Mouse (Mus musculus) hindbrain, embryonic 15.5 days (tissue): ENCODE measurements at regions not wholly inside any gene's neighbourhood (a gene's known extent, or its start where the extent isn't known, plus 50 kb on each side); places are given as distances from the start of the nearest gene placed in this dataset.

Experiments used
- ATAC-seq: fragments of 200-750 bp; cut with Nextera tagmentation; 2 replicates; pipeline ENCODE4 v1.8.0; 2017; ENCODE audit warnings: low read depth, moderate number of reproducible peaks, moderate TSS enrichment; ENCODE audit not compliant: low FRiP score
- H3K27ac ChIP-seq: fragments of 300-500 bp; sonication (generic); replicated peaks from 2 replicates; pipeline ENCODE4 v1.5.1; 2015; ENCODE audit warnings: mild to moderate bottlenecking, inconsistent platforms
- H3K27me3 ChIP-seq: fragments of 300-500 bp; sonication (generic); 2 replicates; pipeline ENCODE4 v1.6.1; 2015; ENCODE audit warnings: control low read depth, inconsistent platforms
- H3K36me3 ChIP-seq: fragments of 300-500 bp; sonication (generic); 2 replicates; pipeline ENCODE4 v1.6.1; 2015; ENCODE audit warnings: control low read depth, inconsistent platforms
- H3K4me1 ChIP-seq: fragments of 300-500 bp; sonication (generic); replicated peaks from 2 replicates; pipeline ENCODE4 v1.6.1; 2015; ENCODE audit warnings: control low read depth, inconsistent platforms
- H3K4me2 ChIP-seq: fragments of 300-500 bp; sonication (generic); 2 replicates; pipeline ENCODE4 v1.6.1; 2015; ENCODE audit warnings: moderate library complexity, mild to moderate bottlenecking, inconsistent platforms
- H3K4me3 ChIP-seq: fragments of 300-500 bp; sonication (generic); 2 replicates; pipeline ENCODE4 v1.5.1; 2015; ENCODE audit warnings: mild to moderate bottlenecking, inconsistent platforms
- H3K9ac ChIP-seq: fragments of 300-500 bp; sonication (generic); 2 replicates; pipeline ENCODE4 v1.6.1; 2015; ENCODE audit warnings: inconsistent platforms
- H3K9me3 ChIP-seq: fragments of 300-500 bp; sonication (generic); 2 replicates; pipeline ENCODE4 v1.6.1; 2016; ENCODE audit warnings: control low read depth, inconsistent platforms
- WGBS: fragments of 180-500 bp; shearing (Covaris S2); methylation state at CpG from one replicate; pipeline ENCODE4 v1.1.7; 2015; 5-methylcytosine and 5-hydroxymethylcytosine counted together

DNA sequence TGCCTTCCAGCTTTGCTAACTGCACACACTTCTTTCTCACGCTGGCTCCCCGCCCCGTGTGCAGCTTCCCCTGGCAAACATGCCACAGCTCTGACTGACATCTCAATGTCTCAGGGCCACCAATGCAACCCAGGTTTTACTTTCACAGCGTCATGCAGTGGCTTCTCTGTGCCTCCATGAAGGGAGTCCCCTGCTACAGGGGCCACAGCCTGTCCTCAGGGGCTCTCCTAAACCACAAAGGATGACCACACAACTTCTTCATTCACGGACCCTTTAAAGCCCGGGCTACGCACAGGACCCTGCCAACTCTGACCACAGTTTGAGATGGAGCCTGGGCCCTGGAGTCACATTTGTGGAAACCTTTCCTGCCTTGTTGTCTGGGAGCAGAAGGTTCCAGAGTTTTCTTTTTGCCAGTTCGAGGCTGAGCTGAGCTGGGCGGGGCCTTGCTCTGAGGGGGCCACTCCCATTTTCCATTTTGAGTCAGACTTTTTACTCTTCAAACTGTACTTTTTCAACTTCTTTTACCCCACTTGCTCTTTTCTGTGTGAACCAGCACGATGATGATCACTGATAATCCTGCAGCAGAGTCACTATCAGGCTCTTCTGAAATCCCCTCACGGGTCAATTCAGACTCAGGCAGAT lies 73.7 kb upstream of the 1700021F07Rik start:
- Histone ChIP-seq H3K4me2 (no peak overlapping the region), H3K4me3 (no peak overlapping the region), H3K4me1 (peaks cover 3% of the 10 kb centered on the region; the same call in 1 of the 2 replicates), H3K27ac (no peak overlapping the region), H3K9ac (no peak overlapping the region), H3K27me3 (no peaks in the 10 kb centered on the region), H3K36me3 (no peaks in the 10 kb centered on the region), H3K9me3 (no peaks in the 10 kb centered on the region)
- 91% methylated on average over 11 of the region's 11 CpGs for WGBS
- no peak for ATAC-seq

DNA sequence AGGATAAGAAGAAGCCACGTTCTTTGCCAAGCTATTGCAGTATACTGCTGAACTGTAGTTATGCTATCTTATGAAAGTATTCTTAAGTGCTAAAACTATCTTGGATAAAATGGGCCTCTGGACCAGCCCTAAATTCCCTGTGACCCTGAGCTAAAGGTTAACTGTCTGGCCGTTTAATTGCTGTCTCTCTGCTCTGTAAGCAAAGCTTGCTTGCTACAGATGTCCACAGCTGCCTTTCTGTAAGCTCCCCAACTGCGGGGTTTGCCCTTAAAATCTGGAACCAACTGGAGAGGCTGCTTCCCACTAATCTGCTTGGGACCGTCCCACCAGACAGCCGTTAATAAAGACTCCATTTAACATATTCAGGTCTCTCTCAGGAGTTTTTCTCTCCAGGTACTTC lies 73.2 kb upstream of the 1700021F07Rik start:
- H3K27me3 ChIP-seq: no peaks in the 10 kb centered on the region
- H3K4me3 ChIP-seq: no peak overlapping the region
- H3K9me3 ChIP-seq: no peaks in the 10 kb centered on the region
- no peak for ATAC-seq
- H3K4me1 ChIP-seq: no peaks in the 10 kb centered on the region
- no peak overlapping the region for H3K27ac ChIP-seq
- H3K4me2 ChIP-seq: no peak overlapping the region
- 90% methylated on average over 5 of the region's 5 CpGs for WGBS
- H3K36me3 ChIP-seq: no peaks in the 10 kb centered on the region
- H3K9ac ChIP-seq: no peak overlapping the region

DNA sequence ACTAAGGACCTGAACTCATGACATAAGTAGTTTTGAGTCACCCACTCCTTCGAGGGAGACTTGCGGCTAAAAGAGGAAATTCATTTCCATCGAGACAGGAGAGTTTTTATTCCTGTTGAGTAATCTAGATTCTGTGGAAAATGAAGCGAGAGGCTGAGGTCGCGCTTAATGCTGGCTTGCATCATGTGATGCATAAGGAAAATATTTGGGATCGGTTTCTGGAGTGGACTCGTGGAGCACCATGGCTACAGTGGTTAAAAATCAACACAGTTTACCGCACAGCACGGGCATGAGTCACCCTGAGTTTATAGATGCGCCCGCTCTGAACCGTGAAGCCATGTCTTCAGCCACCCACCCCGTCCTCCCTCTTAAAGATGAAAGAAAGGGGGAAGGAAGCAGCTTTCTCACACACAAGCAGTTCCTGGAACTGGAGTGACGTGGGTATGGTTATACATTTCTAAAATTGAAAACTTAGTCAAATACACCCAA lies 70.3 kb upstream of the 1700021F07Rik start:
- WGBS: 85% methylated on average over 15 of the region's 15 CpGs
- no peak for ATAC-seq
- Histone ChIP-seq H3K4me3 (no peak overlapping the region), H3K4me1 (no peaks in the 10 kb centered on the region), H3K4me2 (no peak overlapping the region), H3K9ac (no peak overlapping the region), H3K9me3 (no peaks in the 10 kb centered on the region), H3K36me3 (no peaks in the 10 kb centered on the region), H3K27ac (no peak overlapping the region), H3K27me3 (no peaks in the 10 kb centered on the region)

DNA sequence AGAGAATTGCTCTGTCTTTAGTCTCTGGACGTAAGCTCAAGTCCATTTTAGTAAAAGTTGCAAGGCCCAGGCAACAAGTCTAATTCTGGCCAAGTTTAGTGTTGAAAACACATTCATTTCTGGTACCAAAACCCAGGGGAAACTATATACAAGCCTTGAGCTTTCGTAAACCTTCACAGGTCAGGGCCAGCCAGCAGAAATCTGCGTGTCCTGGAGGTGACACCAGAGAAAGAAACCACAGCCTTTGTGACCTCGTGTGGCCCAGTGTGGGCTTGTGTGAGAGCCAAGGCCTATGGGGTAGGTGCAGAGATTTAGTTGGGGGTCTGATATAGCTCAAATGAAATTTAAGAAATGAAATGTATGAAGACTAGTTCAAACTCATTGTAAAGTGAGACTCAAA lies 69.6 kb upstream of the 1700021F07Rik start:
- Histone ChIP-seq H3K27ac (no peak overlapping the region), H3K9ac (no peak overlapping the region), H3K27me3 (no peaks in the 10 kb centered on the region), H3K4me3 (no peak overlapping the region), H3K4me1 (no peaks in the 10 kb centered on the region), H3K4me2 (no peak overlapping the region), H3K9me3 (no peaks in the 10 kb centered on the region), H3K36me3 (no peaks in the 10 kb centered on the region)
- no peak for ATAC-seq
- WGBS: 91% methylated on average over 4 of the region's 4 CpGs

DNA sequence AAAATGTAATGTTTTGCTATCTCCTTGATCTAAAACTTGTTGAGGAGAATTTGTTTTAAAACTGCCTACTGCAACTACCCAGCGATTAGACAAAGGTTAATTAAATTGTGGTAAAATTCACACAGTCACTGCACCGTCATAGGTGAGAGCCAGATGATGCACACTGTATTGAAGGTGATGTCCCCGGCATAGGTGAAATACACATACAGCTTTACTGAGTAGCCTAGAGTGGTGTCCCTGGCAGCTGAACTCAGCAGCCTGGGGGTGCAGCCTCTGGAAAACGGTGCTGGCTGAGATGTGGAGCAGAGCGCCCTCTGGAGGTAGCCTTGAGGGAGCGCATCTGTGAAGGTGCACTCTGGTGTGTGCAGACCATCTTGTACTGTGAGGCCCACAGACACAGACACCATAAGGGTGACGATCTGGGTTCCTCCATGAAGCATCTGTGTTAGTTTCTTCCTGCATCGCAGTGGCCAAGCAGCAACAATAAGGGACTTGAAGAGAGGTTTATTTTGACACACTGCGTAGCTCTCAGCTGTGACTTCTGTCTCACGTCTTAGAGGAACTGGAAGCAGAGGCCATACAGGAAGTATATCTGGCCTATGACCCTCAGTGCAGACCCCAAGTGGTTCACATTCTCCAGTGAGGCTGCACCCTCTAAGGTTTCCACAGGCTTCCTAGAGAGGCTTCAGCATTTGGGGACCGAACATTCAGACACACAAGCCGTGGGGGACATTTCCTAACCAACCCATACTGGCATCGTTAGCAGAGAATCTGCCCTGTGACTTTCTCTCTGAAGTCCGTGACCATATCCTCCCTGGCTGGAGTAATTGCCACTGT lies 68.6 kb upstream of the 1700021F07Rik start:
- no peaks in the 10 kb centered on the region for H3K36me3 ChIP-seq
- H3K4me1 ChIP-seq: no peaks in the 10 kb centered on the region
- H3K4me2 ChIP-seq: no peak overlapping the region
- H3K9ac ChIP-seq: no peak overlapping the region
- H3K27ac ChIP-seq: no peak overlapping the region
- no peak for ATAC-seq
- no peak overlapping the region for H3K4me3 ChIP-seq
- no peaks in the 10 kb centered on the region for H3K9me3 ChIP-seq
- H3K27me3 ChIP-seq: no peaks in the 10 kb centered on the region
- WGBS: 65% methylated on average over 14 of the region's 14 CpGs

DNA sequence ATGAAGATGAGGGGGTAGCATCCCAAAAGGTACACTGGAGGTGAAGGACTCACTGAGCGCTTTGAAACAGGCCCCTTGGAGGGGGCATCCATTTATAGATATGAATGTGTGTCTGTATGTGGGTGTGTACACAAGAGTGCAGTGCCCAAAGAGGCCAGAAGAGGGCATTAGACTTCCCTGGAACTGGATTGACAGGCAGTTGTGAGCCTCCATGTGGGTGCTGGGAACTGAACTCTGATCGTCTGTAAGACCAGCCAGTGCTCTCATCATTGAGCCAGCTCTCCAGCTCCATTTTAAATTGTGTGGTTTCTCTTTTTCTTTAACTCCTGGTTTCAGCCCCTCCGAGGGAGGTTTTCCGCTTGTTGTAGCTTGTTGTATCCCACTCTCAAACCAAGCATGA lies 67.6 kb upstream of the 1700021F07Rik start:
- Histone ChIP-seq H3K27ac (no peak overlapping the region), H3K4me2 (no peak overlapping the region), H3K4me1 (no peaks in the 10 kb centered on the region), H3K9me3 (no peaks in the 10 kb centered on the region), H3K4me3 (no peak overlapping the region), H3K36me3 (no peaks in the 10 kb centered on the region), H3K27me3 (no peaks in the 10 kb centered on the region), H3K9ac (no peak overlapping the region)
- WGBS: 96% methylated on average over 4 of the region's 4 CpGs
- ATAC-seq: no peak

DNA sequence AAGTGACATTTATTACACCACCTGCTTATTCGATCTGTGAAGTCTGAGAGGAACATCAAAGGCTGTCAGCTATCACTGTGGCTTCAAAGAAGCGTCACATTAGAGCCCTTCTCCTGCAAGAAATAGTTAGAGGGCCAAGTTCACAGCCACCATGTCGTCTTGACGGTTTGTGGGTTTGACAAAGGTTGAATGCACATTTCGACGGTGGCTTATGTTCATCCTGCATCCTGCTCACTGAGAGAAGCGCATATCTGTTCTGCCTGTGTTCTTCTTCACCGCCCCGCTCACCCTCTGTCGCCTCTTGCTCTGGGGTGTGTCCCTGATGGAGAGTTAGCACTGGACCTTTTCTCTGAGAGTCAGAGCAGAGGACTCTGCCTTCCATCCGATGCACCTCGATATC lies 67.2 kb upstream of the 1700021F07Rik start:
- Histone ChIP-seq H3K9me3 (peaks cover 3% of the 10 kb centered on the region; the same call in 1 of the 2 replicates), H3K4me1 (no peaks in the 10 kb centered on the region), H3K4me2 (no peak overlapping the region), H3K4me3 (no peak overlapping the region), H3K9ac (no peak overlapping the region), H3K36me3 (no peaks in the 10 kb centered on the region), H3K27me3 (no peaks in the 10 kb centered on the region), H3K27ac (no peak overlapping the region)
- 94% methylated on average over 12 of the region's 12 CpGs for WGBS
- no peak for ATAC-seq

DNA sequence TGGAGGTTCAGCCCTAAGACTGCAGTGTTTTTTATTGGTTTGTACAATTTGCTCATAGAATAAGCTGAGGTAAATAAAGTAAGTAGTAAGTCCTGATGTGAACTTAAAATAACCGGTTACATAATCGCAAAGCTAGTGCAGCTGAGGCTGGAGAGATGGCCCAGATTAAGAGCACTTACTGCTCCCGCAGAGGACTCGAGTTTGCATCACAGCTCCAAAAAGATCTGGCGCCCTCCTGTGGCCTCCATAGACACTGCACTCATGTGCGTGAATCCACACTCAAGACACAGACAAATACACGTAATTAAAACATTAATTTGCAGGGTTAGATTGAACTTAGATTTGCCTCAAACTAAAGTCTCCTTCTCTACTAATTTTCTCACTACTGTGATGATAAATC lies 66.3 kb upstream of the 1700021F07Rik start:
- H3K27ac ChIP-seq: no peak overlapping the region
- no peak overlapping the region for H3K4me2 ChIP-seq
- H3K4me1 ChIP-seq: no peaks in the 10 kb centered on the region
- peaks cover 7% of the 10 kb centered on the region; the same call in 1 of the 2 replicates for H3K9me3 ChIP-seq
- ATAC-seq: no peak
- no peak overlapping the region for H3K9ac ChIP-seq
- H3K4me3 ChIP-seq: no peak overlapping the region
- H3K27me3 ChIP-seq: no peaks in the 10 kb centered on the region
- H3K36me3 ChIP-seq: no peaks in the 10 kb centered on the region
- WGBS: 83% methylated on average over 7 of the region's 7 CpGs

DNA sequence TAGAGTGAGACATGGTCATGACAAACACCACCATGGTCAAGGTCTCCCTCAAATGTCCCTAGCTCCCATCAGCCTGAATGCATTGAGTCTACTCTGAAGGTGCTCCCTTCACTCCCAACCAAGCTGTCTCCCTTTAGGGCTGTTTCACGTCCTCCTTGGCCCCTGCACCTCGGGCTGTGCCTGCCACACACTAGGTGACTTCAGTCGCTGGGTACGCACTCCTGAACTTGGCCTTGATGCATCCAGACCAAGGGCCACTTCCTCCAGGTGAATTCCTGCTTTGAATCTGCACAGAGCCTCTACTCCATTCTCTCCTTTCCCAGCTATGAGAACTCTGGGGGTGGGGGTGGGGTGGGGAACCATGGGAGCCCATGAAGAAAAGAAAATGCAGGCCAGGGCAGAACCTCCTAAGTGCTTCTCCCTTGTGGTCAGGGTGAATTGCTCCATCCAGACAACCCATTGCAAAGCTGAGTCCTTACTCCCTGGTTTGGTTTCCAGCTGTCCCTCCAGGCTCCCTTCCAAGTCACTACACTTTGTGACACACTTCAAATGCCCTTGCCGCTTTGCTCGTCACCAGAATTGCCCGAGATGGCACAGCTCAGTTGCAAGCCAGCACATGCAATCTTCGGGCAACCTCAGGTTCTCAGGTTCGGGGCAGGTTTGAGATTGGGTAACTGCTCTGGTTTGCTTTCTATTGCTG lies 65.3 kb upstream of the 1700021F07Rik start:
- Histone ChIP-seq H3K27me3 (no peaks in the 10 kb centered on the region), H3K9me3 (peaks cover 7% of the 10 kb centered on the region; the same call in 1 of the 2 replicates), H3K4me1 (no peaks in the 10 kb centered on the region), H3K4me3 (no peak overlapping the region), H3K4me2 (no peak overlapping the region), H3K9ac (no peak overlapping the region), H3K36me3 (no peaks in the 10 kb centered on the region), H3K27ac (no peak overlapping the region)
- no peak for ATAC-seq
- WGBS: 90% methylated on average over 9 of the region's 9 CpGs

DNA sequence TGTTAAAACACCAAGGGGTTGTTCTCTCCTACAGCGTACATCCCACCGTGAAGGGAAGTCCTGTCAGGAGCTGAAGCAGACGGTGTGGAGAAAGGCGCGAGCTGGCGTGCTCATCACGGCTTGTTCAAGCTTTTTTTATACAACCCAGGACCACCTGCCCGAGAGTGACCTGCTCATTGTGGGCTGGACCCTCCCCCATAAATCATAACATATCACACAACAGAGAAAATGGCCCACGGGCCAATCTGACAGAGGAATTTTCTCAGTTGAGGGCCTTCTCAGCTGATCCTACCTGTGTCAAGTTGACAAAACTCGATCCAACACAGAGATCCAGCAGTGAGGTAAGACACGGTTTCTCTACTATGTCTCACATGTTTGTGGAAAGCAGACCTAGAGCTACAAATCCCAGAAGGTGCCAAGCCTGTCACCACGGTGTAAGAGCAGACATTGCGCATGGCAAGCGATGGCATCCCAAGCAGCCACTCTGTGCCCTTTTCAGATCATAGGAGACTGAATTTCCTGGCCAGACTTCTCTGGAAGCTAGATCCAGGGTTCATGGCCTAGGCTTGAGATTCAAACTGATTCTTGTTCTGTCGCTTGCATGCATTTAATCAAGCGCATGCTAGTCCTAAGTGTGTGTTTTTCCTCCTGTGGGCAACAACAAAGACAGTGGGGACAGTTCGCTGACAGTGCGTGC lies 64.6 kb upstream of the 1700021F07Rik start:
- no peak overlapping the region for H3K9ac ChIP-seq
- H3K36me3 ChIP-seq: no peaks in the 10 kb centered on the region
- no peak overlapping the region for H3K27ac ChIP-seq
- WGBS: 91% methylated on average over 18 of the region's 18 CpGs
- H3K27me3 ChIP-seq: no peaks in the 10 kb centered on the region
- no peaks in the 10 kb centered on the region for H3K4me1 ChIP-seq
- no peak overlapping the region for H3K4me3 ChIP-seq
- no peak for ATAC-seq
- H3K4me2 ChIP-seq: no peak overlapping the region
- peaks cover 7% of the 10 kb centered on the region; the same call in 1 of the 2 replicates for H3K9me3 ChIP-seq

DNA sequence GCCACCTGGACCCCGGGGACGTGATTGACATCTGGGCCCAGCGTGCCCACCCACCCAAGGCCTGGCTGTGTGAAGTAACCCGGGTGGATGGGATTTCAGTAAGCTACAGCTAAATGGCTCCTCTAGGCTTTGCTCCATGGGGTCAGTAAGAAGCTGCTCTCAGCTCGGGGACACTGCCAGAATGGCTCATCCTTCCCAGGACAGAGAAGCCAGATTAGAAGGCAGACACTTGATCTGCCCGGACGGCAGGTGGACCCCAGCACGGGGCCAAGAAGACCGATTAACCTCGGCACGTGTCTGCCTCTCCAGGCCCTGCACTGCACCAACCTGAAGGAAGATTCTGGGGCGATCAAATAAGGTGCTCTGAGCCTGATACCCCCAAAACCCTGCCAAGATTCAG lies 63.5 kb upstream of the 1700021F07Rik start:
- ATAC-seq: no peak
- H3K27me3 ChIP-seq: no peaks in the 10 kb centered on the region
- peaks cover 7% of the 10 kb centered on the region; the same call in 1 of the 2 replicates for H3K9me3 ChIP-seq
- H3K4me3 ChIP-seq: no peak overlapping the region
- 93% methylated on average over 12 of the region's 12 CpGs for WGBS
- H3K9ac ChIP-seq: no peak overlapping the region
- no peak overlapping the region for H3K4me2 ChIP-seq
- no peaks in the 10 kb centered on the region for H3K4me1 ChIP-seq
- no peak overlapping the region for H3K27ac ChIP-seq
- no peaks in the 10 kb centered on the region for H3K36me3 ChIP-seq
